Mouse (Mus musculus) left cerebral cortex, adult 9 months (tissue): ENCODE results near the gene Cux2.

Experiments used
- DNase-seq, 2 experiments: peaks; one replicate each; pipeline ENCODE4 v3.0.0; 2022; ENCODE audit warnings: low spot score in 2 of 2

Cux2 gene

GRCm38 (mm10) chr5:121837441-121838340 lies 212.2 kb downstream of the Cux2 start, which contains the start of gene Sh2b3:
Sh2b3 (minus strand) TSS chr5:121837646.
- no peak for DNase-seq

- DNase-seq = peak; percentile 62 to 79
Observed at GRCm38 (mm10) chr5:121836692-121837415, 213.0 kb downstream of the Cux2 start.

- peak in 1 of 2 experiments; percentile 68 for DNase-seq
Observed at GRCm38 (mm10) chr5:121835949-121836691, 213.8 kb downstream of the Cux2 start.

- no peak for DNase-seq
Observed at GRCm38 (mm10) chr5:121834991-121835747, 214.7 kb downstream of the Cux2 start.

GRCm38 (mm10) chr5:121834241-121834606 lies 215.7 kb downstream of the Cux2 start:
- DNase-seq = no peak

GRCm38 (mm10) chr5:121833572-121834240 lies 216.2 kb downstream of the Cux2 start:
- DNase-seq = no peak

- DNase-seq = no peak
Observed at GRCm38 (mm10) chr5:121833159-121833558, 216.7 kb downstream of the Cux2 start.

- DNase-seq = no peak
Observed at GRCm38 (mm10) chr5:121832376-121833155, 217.3 kb downstream of the Cux2 start.

GRCm38 (mm10) chr5:121831002-121831601 lies 218.8 kb downstream of the Cux2 start:
- DNase-seq = no peak

- DNase-seq = no peak
Observed at GRCm38 (mm10) chr5:121828491-121829432, 221.1 kb downstream of the Cux2 start.

GRCm38 (mm10) chr5:121827876-121828275 lies 222.0 kb downstream of the Cux2 start:
- DNase-seq = no peak

- DNase-seq = no peak
Observed at GRCm38 (mm10) chr5:121825606-121826005, 224.3 kb downstream of the Cux2 start.

- DNase-seq = no peak
Observed at GRCm38 (mm10) chr5:121824121-121824520, 225.8 kb downstream of the Cux2 start.

GRCm38 (mm10) chr5:121823668-121824067 lies 226.2 kb downstream of the Cux2 start:
- no peak for DNase-seq

GRCm38 (mm10) chr5:121822786-121823505 lies 227.0 kb downstream of the Cux2 start:
- no peak for DNase-seq

GRCm38 (mm10) chr5:121821552-121821951 lies 228.3 kb downstream of the Cux2 start:
- no peak for DNase-seq

- no peak for DNase-seq
Observed at GRCm38 (mm10) chr5:121821116-121821515, 228.8 kb downstream of the Cux2 start.

- no peak for DNase-seq
Observed at GRCm38 (mm10) chr5:121820657-121821056, 229.2 kb downstream of the Cux2 start.
